Mouse (Mus musculus) MEL (cell line): ENCODE results near the gene 4931414P19Rik.

Source experiments
- CTCF ChIP-seq, 3 experiments: IDR thresholded peaks in 2 of 3; conservative IDR thresholded peaks in 1 of 3; 2 replicates each; pipeline ENCODE4 v1.5.1; 2011 to 2012; ENCODE audit warnings: low read length in 3 of 3, low read depth in 2 of 3, mild to moderate bottlenecking in 2 of 3, improper control_type of control experiment in 1 of 3, inconsistent platforms in 1 of 3, mixed read lengths in 1 of 3, moderate library complexity in 1 of 3; ENCODE audit not compliant: control insufficient read depth in 1 of 3, insufficient read depth in 1 of 3, poor library complexity in 1 of 3, severe bottlenecking in 1 of 3
- E2F4 ChIP-seq: IDR thresholded peaks from 2 replicates; pipeline ENCODE4 v1.6.1; 2011; ENCODE audit warnings: low read depth, low read length, improper control_type of control experiment, borderline replicate concordance
- MAFK ChIP-seq: IDR thresholded peaks from 2 replicates; pipeline ENCODE4 v1.6.1; 2011; ENCODE audit warnings: low read depth, mild to moderate bottlenecking, low read length, improper control_type of control experiment, borderline replicate concordance
- NELFE ChIP-seq: IDR thresholded peaks from 2 replicates; pipeline ENCODE4 v1.6.1; 2011; ENCODE audit warnings: low read depth, low read length, improper control_type of control experiment
- POLR2A ChIP-seq, 2 experiments: IDR thresholded peaks; 2 replicates each; pipeline ENCODE4 v1.6.1; 2011 to 2012; ENCODE audit warnings: low read length in 2 of 2, mild to moderate bottlenecking in 2 of 2, control low read depth in 1 of 2, improper control_type of control experiment in 1 of 2, low read depth in 1 of 2, moderate library complexity in 1 of 2; ENCODE audit not compliant: control insufficient read depth in 1 of 2, insufficient read depth in 1 of 2, poor library complexity in 1 of 2
- TBP ChIP-seq: IDR thresholded peaks from 2 replicates; pipeline ENCODE4 v1.8.0; 2011; ENCODE audit warnings: low read depth, low read length, improper control_type of control experiment
- USF2 ChIP-seq, 2 experiments: IDR thresholded peaks; 2 replicates each; pipeline ENCODE4 v1.6.1; 2011 to 2012; ENCODE audit warnings: improper control_type of control experiment in 2 of 2, low read length in 2 of 2, borderline replicate concordance in 1 of 2, inconsistent platforms in 1 of 2, low read depth in 1 of 2, mild to moderate bottlenecking in 1 of 2; ENCODE audit not compliant: insufficient read depth in 1 of 2
- ZMIZ1 ChIP-seq: IDR thresholded peaks from 2 replicates; pipeline ENCODE4 v1.6.1; 2012; ENCODE audit warnings: low read depth, mild to moderate bottlenecking, inconsistent platforms, low read length, improper control_type of control experiment, moderate library complexity

DNA sequence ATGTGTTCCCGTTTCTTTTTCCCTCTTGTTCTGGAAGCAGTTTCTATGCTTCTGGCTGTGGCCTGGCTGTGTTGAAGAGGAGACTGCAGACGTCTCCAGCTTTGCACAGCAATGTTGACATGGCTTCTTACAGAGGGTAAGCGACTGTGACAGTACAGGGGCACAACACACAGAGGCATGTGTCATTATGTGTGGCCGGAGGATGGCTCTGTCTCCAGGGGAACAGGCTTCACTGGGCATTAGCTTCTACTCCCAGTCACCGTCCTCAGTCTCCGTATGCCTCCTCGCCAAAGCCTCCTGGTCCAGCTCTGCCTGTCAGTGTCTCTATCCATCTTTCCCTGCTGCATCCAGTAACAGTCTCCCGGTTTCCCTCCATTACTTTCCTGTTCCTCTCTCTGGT lies 1.4 kb upstream of the 4931414P19Rik start:
- TF ChIP-seq USF2 (IDR thresholded peaks at IDR 0.05; ENCODE audit: borderline replicate concordance in 1 of 2, insufficient read depth in 1 of 2, low read depth in 1 of 2, low read length in 2 of 2), result no peak
- no peak for TF ChIP-seq NELFE
- TF ChIP-seq CTCF (IDR thresholded peaks at IDR 0.05 in 2 of 3, conservative IDR thresholded peaks at IDR 0.05 in 1 of 3; ENCODE audit: control insufficient read depth in 1 of 3, insufficient read depth in 1 of 3, low read depth in 2 of 3, low read length in 3 of 3, poor library complexity in 1 of 3, severe bottlenecking in 1 of 3), result no peak
- no peak for TF ChIP-seq POLR2A (IDR thresholded peaks at IDR 0.05; ENCODE audit: control insufficient read depth in 1 of 2, insufficient read depth in 1 of 2, low read depth in 1 of 2, low read length in 2 of 2, poor library complexity in 1 of 2)
- no peak for TF ChIP-seq ZMIZ1
- no peak for TF ChIP-seq MAFK
- no peak for TF ChIP-seq TBP
- no peak for TF ChIP-seq E2F4
